Mouse (Mus musculus): ENCODE measurements at regions not wholly inside any gene's neighbourhood (a gene's known extent, or its start where the extent isn't known, plus 50 kb on each side); places are given as distances from the start of the nearest gene placed in this dataset.

- no peak for DNase-seq (ENCODE audit: low read depth, low spot score)
These were observed 105.0 kb upstream of the Parp11 start for GRCm38 (mm10) chr6:127341604-127342003.

- DNase-seq (ENCODE audit: low read depth, low spot score), result no peak
These were observed 97.8 kb upstream of the Parp11 start for GRCm38 (mm10) chr6:127348770-127349409.

- DNase-seq (ENCODE audit: low read depth, low spot score), result no peak
These were observed 97.0 kb upstream of the Parp11 start for GRCm38 (mm10) chr6:127349479-127350110.

GRCm38 (mm10) chr6:127351691-127352090, 94.9 kb upstream of the Parp11 start:
- no peak for DNase-seq (ENCODE audit: low read depth, low spot score)

GRCm38 (mm10) chr6:127355112-127355511, 91.5 kb upstream of the Parp11 start:
- no peak for DNase-seq (ENCODE audit: low read depth, low spot score)

GRCm38 (mm10) chr6:127356442-127356841, 90.2 kb upstream of the Parp11 start:
- no peak for DNase-seq (ENCODE audit: low read depth, low spot score)

- DNase-seq (ENCODE audit: low read depth, low spot score), result no peak
These were observed 87.8 kb upstream of the Parp11 start for GRCm38 (mm10) chr6:127358805-127359204.

GRCm38 (mm10) chr6:127359391-127359874, 87.2 kb upstream of the Parp11 start:
- DNase-seq (ENCODE audit: low read depth, low spot score), result peak; percentile 26

GRCm38 (mm10) chr6:127362166-127362565, 84.5 kb upstream of the Parp11 start:
- DNase-seq (ENCODE audit: low read depth, low spot score), result no peak

- no peak for DNase-seq (ENCODE audit: low read depth, low spot score)
These were observed 83.5 kb upstream of the Parp11 start for GRCm38 (mm10) chr6:127362966-127363752.

- DNase-seq (ENCODE audit: low read depth, low spot score), result no peak
These were observed 82.6 kb upstream of the Parp11 start for GRCm38 (mm10) chr6:127363871-127364590.

GRCm38 (mm10) chr6:127364591-127365187, 82.0 kb upstream of the Parp11 start:
- no peak for DNase-seq (ENCODE audit: low read depth, low spot score)

GRCm38 (mm10) chr6:127365246-127365645, 81.4 kb upstream of the Parp11 start:
- no peak for DNase-seq (ENCODE audit: low read depth, low spot score)

- DNase-seq (ENCODE audit: low read depth, low spot score), result no peak
These were observed 81.0 kb upstream of the Parp11 start for GRCm38 (mm10) chr6:127365651-127366050.

- DNase-seq (ENCODE audit: low read depth, low spot score), result no peak
These were observed 73.6 kb upstream of the Parp11 start for GRCm38 (mm10) chr6:127373052-127373451.

- no peak for DNase-seq (ENCODE audit: low read depth, low spot score)
These were observed 72.7 kb upstream of the Parp11 start for GRCm38 (mm10) chr6:127373797-127374463.

- no peak for DNase-seq (ENCODE audit: low read depth, low spot score)
These were observed 72.0 kb upstream of the Parp11 start for GRCm38 (mm10) chr6:127374464-127375143.

GRCm38 (mm10) chr6:127375144-127375529, 71.5 kb upstream of the Parp11 start:
- no peak for DNase-seq (ENCODE audit: low read depth, low spot score)

- peak; percentile 12 for DNase-seq (ENCODE audit: low read depth, low spot score)
These were observed 70.9 kb upstream of the Parp11 start for GRCm38 (mm10) chr6:127375711-127376199.

- DNase-seq (ENCODE audit: low read depth, low spot score), result no peak
These were observed 67.9 kb upstream of the Parp11 start for GRCm38 (mm10) chr6:127378701-127379100.
